Mouse (Mus musculus): ENCODE results near the gene Mrps5.

Mrps5 gene

DNA sequence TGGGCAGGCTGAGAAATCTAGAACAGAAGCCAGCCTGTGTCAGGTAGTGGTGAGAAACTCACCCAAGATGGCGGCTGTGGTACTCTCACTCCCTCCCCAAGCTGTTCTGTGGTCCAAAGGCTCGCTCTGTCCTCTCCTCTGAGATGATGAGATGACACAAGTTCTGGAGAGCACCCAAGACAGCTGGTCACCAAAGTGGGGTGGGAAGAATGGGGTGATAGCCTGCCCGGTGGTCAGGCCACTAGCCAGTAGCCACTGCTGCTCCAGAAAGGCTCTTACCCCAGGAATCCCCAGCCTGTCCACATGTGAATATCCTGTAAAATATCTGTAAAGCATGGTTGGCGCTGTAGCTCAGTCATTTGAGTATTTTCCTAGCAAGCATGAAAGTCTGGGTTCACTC lies 25.3 kb downstream of the Mrps5 start:
- DNase-seq (ENCODE audit: extremely low spot score, low read depth, low spot score): no peak

DNA sequence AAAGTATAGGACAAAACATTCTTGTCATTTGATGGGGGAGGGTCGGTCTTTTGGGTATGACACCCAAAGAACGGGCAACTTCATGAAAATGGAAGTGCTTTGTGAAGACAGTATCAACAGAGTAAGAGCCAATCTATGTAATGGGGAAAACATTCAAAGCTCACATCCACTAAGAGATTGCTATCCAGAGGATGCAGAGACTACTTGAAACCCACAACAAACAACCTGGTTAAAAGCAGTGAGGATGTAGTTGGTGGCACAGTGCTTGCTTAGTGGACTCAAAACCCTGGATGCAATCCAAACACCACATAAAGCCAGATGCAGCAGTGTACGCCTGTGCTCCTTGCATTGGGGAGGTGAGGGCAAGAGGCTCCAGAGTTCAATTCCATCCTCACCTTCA lies 32.3 kb downstream of the Mrps5 start:
- DNase-seq (ENCODE audit: extremely low spot score, low read depth, low spot score): no peak

DNA sequence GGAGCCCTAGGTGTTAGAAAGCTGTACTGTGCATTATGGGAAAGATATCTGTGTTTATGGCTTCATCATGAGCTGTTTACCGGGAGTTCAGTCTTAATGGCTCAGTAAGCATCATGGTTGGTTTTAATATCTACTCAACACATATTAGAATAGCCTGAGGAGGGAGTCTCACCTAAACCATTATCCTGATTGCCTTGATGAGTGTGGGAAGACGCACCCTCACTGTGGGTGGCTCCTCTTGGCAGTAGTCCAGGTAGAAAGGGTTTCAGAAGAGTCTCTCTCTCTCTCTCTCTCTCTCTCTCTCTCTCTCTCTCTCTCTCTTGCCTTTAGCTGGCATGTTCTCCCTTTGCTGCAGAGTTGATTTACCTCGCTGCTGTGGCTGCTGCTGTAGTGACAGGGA lies 35.0 kb downstream of the Mrps5 start:
- no peak for DNase-seq (ENCODE audit: extremely low spot score, low read depth, low spot score)

DNA sequence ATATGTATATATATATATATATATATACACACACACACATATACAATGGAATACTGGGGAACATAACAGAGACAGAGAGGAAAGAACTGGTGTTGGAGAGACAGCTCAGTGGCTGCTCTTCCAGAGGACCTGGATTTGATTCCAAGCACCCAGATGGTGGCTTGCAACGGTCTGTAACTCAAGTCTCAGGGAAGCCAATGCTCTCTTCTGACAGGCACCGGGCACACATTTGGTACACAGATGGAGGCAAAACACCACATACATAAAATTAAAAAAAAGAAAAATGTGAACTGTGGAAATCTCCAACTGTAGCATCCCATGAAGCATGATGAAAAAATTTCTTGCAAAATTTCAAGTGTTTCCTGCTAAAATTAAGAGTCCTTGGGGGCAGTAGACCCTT lies 37.8 kb downstream of the Mrps5 start:
- DNase-seq (ENCODE audit: extremely low spot score, low read depth, low spot score): no peak

- no peak for DNase-seq (ENCODE audit: extremely low spot score, low read depth, low spot score)
Observed at GRCm38 (mm10) chr2:127625659-127626058, 38.6 kb downstream of the Mrps5 start.

GRCm38 (mm10) chr2:127627354-127627753 lies 40.3 kb downstream of the Mrps5 start:
- DNase-seq (ENCODE audit: extremely low spot score, low read depth, low spot score): no peak

- no peak for DNase-seq (ENCODE audit: extremely low spot score, low read depth, low spot score)
Observed at GRCm38 (mm10) chr2:127627990-127628570, 41.1 kb downstream of the Mrps5 start.

GRCm38 (mm10) chr2:127632601-127633000 lies 45.6 kb downstream of the Mrps5 start:
- DNase-seq (ENCODE audit: extremely low spot score, low read depth, low spot score): no peak

- no peak for DNase-seq (ENCODE audit: extremely low spot score, low read depth, low spot score)
Observed at GRCm38 (mm10) chr2:127635581-127635980, 48.6 kb downstream of the Mrps5 start.

DNA sequence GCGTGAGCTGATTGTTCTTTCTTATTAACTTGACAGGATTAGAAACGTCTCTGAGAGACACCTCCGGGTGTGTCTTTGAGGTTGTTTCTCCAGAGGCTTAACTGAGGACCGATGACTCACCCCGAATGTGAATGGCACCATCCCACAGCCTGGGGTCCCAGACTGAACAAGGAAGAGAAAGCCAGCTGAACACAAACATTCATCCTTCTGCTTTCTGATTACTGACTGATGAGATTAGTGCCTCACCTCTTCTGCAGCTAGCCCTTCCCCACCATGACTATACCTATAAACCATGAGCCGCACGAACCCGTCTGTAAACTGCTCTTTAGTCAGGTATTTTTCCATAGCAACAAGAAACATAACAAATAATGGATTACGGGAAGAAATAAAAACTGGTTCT lies 52.0 kb downstream of the Mrps5 start:
- no peak for DNase-seq (ENCODE audit: extremely low spot score, low read depth, low spot score)

DNA sequence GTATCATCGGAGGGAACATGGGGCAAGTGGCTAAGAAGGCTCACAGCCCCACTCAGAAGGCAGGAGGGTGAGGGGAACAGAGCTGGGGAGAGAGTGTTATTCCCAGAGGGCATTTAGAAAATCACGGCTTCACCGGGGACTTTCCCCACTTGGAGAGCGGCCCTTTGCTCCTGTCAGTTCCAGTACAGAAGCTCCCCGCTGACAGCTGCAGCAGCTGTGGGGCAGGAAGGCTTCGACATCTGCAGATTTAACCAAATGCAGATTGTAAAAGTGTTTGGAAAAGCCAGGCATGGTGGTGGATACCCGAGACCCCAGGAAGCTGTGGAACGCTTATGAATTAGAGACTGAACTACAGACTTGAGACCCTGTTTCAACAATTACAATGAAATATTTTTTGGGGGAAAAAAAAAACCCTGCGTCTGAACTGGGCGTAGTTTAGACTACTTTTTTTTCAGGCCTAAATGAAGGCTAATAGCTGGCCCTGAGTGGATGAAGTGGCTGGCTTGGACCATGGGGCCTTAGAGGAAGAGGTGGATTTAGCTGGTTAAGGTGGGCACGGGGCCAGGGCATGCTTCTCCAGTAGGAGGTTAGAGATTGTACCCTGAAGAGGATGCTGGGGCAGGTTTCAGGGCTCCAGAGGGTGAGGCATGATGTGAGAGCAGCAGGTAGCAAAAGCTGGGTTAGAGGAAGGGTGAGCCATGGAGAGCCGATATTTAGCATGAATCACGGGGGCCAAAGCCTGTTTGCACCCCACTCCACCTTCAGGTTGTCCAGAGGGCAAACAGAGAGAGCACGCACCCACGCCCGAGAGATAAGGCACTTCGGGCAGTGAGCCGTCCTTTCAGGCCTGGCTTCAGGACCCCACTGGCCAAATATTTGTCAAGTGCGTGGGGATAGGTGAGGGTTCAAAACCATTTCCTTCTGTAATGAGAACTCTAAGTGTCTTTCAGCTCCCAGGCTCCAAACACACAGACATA lies 57.0 kb downstream of the Mrps5 start:
- no peak for DNase-seq (ENCODE audit: extremely low spot score, low read depth, low spot score)

DNA sequence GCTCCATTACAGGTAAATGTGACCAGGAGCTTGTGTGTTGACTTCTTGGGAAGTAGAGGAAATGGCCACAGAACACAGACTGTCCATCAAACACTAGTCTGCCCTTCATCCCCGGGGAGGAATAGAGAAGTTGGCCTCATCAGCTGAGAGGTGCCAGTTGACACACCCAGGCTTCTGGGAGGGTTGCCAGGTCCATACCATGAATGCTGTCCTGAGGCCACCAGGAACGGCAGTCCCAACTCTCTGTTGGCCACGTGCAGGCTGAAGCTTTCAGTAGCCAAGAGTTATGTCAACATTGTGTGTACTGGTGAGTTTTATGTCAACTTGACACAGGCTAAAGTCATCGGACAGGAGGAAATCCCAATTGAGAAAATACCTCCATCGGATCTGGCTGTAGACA lies 59.9 kb downstream of the Mrps5 start:
- no peak for DNase-seq (ENCODE audit: extremely low spot score, low read depth, low spot score)

GRCm38 (mm10) chr2:127648145-127648544 lies 61.1 kb downstream of the Mrps5 start:
- no peak for DNase-seq (ENCODE audit: extremely low spot score, low read depth, low spot score)

GRCm38 (mm10) chr2:127649921-127650320 lies 62.9 kb downstream of the Mrps5 start:
- no peak for DNase-seq (ENCODE audit: extremely low spot score, low read depth, low spot score)

DNA sequence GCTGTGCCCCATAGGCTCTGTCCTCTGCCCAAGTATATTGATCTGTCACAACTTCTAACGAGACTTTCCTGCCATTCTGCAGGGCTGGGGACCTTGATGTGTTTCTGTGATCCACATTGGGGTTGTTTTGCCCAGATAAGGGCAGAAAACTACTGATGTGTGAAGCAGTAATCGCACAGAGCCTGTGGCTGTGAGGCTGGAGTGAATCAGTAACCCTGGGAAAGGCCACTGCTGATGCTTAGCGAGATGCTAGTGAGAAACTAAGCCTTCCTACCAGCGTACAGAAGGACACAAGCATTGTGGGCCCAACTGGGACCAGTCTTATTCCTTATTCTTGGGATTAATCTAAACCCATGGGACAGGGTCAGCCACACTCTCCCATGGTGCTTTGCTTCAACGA lies 64.6 kb downstream of the Mrps5 start:
- DNase-seq (ENCODE audit: extremely low spot score, low read depth, low spot score): no peak

GRCm38 (mm10) chr2:127652335-127652734 lies 65.3 kb downstream of the Mrps5 start:
- no peak for DNase-seq (ENCODE audit: extremely low spot score, low read depth, low spot score)

- no peak for DNase-seq (ENCODE audit: extremely low spot score, low read depth, low spot score)
Observed at GRCm38 (mm10) chr2:127652805-127653204, 65.8 kb downstream of the Mrps5 start.

DNA sequence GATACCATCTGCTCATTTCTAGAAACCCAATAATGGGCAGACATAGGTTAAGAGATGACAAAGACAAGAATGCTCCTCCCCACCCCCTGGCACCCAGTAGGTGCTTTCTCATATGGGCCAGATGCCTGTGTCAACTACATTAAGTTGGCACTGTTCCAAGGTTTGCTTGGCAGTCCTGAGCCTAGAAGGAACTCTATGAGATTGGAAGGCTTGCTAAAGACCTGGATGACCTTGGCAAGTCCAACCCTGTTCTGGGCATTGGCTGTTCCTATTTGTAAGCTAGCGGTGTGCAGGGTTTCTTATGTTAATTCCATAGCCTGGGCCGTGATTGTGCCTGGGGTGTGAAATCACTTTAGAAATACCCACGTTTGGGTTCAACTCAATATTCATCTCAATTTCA lies 67.8 kb downstream of the Mrps5 start:
- no peak for DNase-seq (ENCODE audit: extremely low spot score, low read depth, low spot score)

DNA sequence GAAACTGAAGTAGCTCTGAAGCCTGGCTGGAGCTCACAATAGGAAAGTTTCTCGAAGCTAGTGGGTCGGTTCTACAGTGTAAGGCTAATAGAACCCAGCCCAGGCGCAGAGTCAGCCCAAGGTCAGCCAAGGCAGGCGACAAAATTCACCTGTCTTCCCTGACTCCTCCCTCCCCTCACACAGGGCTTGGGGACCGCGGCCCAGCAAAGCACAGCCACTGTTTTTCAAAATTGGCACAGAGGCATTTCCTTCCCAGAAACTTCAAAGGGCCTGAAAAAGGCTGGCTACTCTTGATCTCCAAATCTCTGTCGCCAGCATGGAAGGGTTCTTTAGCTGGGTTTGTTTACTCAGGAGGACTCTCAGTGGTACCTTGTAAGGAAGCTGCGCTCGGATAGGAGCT lies 68.4 kb downstream of the Mrps5 start:
- DNase-seq (ENCODE audit: extremely low spot score, low read depth, low spot score): no peak

- DNase-seq (ENCODE audit: extremely low spot score, low read depth, low spot score): no peak
Observed at GRCm38 (mm10) chr2:127656086-127656720, 69.2 kb downstream of the Mrps5 start, which contains the start of gene Mal. Mal (minus strand) TSS chr2:127656695.

All from hindlimb bud, embryonic 11.5 days (tissue).